Mouse (Mus musculus): ENCODE data around the gene Hspe1. TPM values are rescaled to one million over a fixed set of nuclear protein-coding genes. Genes with fewer than 3 reads are reported as not detected.
"Not testable (repeated sequence)": the region's sequence is repeated elsewhere in the genome, so short reads cannot be mapped to it uniquely, and the experiment has no call there.

The Hspe1 gene
- polyA plus RNA-seq, 1 experiment from 2014 or later = 326 TPM

- DNase-seq (ENCODE audit: low read depth, low spot score) = no peak
- ChIA-PET POLR2A (no interaction called here), CTCF (interaction anchor here (0.9 kb wide), 1 partner anchor 9 kb away, joined by 3 read pairs; no protein-coding TSS in a partner anchor)
- in situ Hi-C loops (cut with MboI; ENCODE audit: low pct_unique_long_range_greater_than_20kb) = no loop called here
- no peaks in the 10 kb centered on the region for H3K27me3 ChIP-seq
- ATAC-seq = no peak
- TF ChIP-seq CTCF (IDR thresholded peaks at IDR 0.05) = no peak
Observed at GRCm38 (mm10) chr1:55107644-55108043, 19.7 kb downstream of the Hspe1 start.

- no peak for TF ChIP-seq CTCF (IDR thresholded peaks at IDR 0.05)
- in situ Hi-C loops (cut with MboI; ENCODE audit: low pct_unique_long_range_greater_than_20kb) = no loop called here
Observed at GRCm38 (mm10) chr1:55108473-55108872, 20.5 kb downstream of the Hspe1 start.

GRCm38 (mm10) chr1:55109066-55109766 lies 21.3 kb downstream of the Hspe1 start:
- in situ Hi-C loops (cut with MboI; ENCODE audit: low pct_unique_long_range_greater_than_20kb) = no loop called here
- DNase-seq (ENCODE audit: low read depth, low spot score) = no peak
- ATAC-seq = no peak
- CTCF ChIA-PET = no interaction called here
- no peaks in the 10 kb centered on the region for H3K27me3 ChIP-seq
- TF ChIP-seq CTCF (IDR thresholded peaks at IDR 0.05) = no peak
- POLR2A ChIA-PET = no interaction called here

More at GRCm38 (mm10) chr1:55108473-55108872, 20.5 kb downstream of the Hspe1 start:
- ATAC-seq = no peak
- CTCF ChIA-PET = interaction anchor here (0.9 kb wide), 1 partner anchor 9 kb away, joined by 3 read pairs; no protein-coding TSS in a partner anchor
- H3K27me3 ChIP-seq = no peaks in the 10 kb centered on the region
- POLR2A ChIA-PET = no interaction called here
- DNase-seq (ENCODE audit: low read depth, low spot score) = no peak

- ChIA-PET POLR2A (no interaction called here), CTCF (no interaction called here)
- no peak for DNase-seq (ENCODE audit: low read depth, low spot score)
Observed at GRCm38 (mm10) chr1:55123046-55123445, 35.1 kb downstream of the Hspe1 start.

GRCm38 (mm10) chr1:55123561-55123960 lies 35.6 kb downstream of the Hspe1 start:
- TF ChIP-seq CTCF (IDR thresholded peaks at IDR 0.05) = no peak
- DNase-seq (ENCODE audit: low read depth, low spot score) (no peak), ATAC-seq (no peak)
- no peaks in the 10 kb centered on the region for H3K27me3 ChIP-seq
- in situ Hi-C loops (cut with MboI; ENCODE audit: low pct_unique_long_range_greater_than_20kb) = no loop called here
- ChIA-PET CTCF (no interaction called here), POLR2A (no interaction called here)

More at GRCm38 (mm10) chr1:55123046-55123445, 35.1 kb downstream of the Hspe1 start:
- in situ Hi-C loops (cut with MboI; ENCODE audit: low pct_unique_long_range_greater_than_20kb) = no loop called here
- TF ChIP-seq CTCF (IDR thresholded peaks at IDR 0.05) = no peak
- no peaks in the 10 kb centered on the region for H3K27me3 ChIP-seq
- no peak for ATAC-seq

GRCm38 (mm10) chr1:55124136-55124535 lies 36.2 kb downstream of the Hspe1 start:
- POLR2A ChIA-PET; H3K27me3 ChIP-seq; DNase-seq (ENCODE audit: low read depth, low spot score); in situ Hi-C loops (cut with MboI; ENCODE audit: low pct_unique_long_range_greater_than_20kb); CTCF ChIA-PET; ATAC-seq: not testable (repeated sequence)

GRCm38 (mm10) chr1:55129716-55130115 lies 41.8 kb downstream of the Hspe1 start:
- DNase-seq (ENCODE audit: low read depth, low spot score) (no peak), ATAC-seq (no peak)
- no peak for TF ChIP-seq CTCF (IDR thresholded peaks at IDR 0.05)
- POLR2A ChIA-PET = no interaction called here
- CTCF ChIA-PET = no interaction called here
- in situ Hi-C loops (cut with MboI; ENCODE audit: low pct_unique_long_range_greater_than_20kb) = no loop called here
- H3K27me3 ChIP-seq = no peaks in the 10 kb centered on the region

GRCm38 (mm10) chr1:55130190-55130916 lies 42.4 kb downstream of the Hspe1 start:
- ATAC-seq (no peak), DNase-seq (ENCODE audit: low read depth, low spot score) (peak; percentile 7)
- ChIA-PET CTCF (no interaction called here), POLR2A (interaction anchor here (1.2 to 1.3 kb wide), 2 partner anchors 42 to 45 kb away, joined by 3 to 4 read pairs; partner anchors contain the start of genes Hspd1 and Hspe1)
- TF ChIP-seq CTCF (IDR thresholded peaks at IDR 0.05) = no peak
- in situ Hi-C loops (cut with MboI; ENCODE audit: low pct_unique_long_range_greater_than_20kb) = no loop called here
- H3K27me3 ChIP-seq = no peaks in the 10 kb centered on the region

GRCm38 (mm10) chr1:55130943-55131401 lies 43.0 kb downstream of the Hspe1 start, which contains the start of gene Mob4:
Gene Mob4, plus strand, starts transcription at chr1:55131231.
- ChIA-PET POLR2A (interaction anchor here (1.2 to 1.3 kb wide), 2 partner anchors 43 to 45 kb away, joined by 3 to 4 read pairs; partner anchors contain the start of genes Hspd1 and Hspe1), CTCF (no interaction called here)
- TF ChIP-seq CTCF (IDR thresholded peaks at IDR 0.05) = no peak
- DNase-seq (ENCODE audit: low read depth, low spot score) (peak; percentile 46), ATAC-seq (peak; percentile 89)
- no peaks in the 10 kb centered on the region for H3K27me3 ChIP-seq
- in situ Hi-C loops (cut with MboI; ENCODE audit: low pct_unique_long_range_greater_than_20kb) = no loop called here

- ChIA-PET CTCF (interaction anchor here (1.2 kb wide), 1 partner anchor 108 kb away, joined by 3 read pairs; no protein-coding TSS in a partner anchor), POLR2A (interaction anchor here (0.6 to 1.3 kb wide), 2 partner anchors 17 to 44 kb away, joined by 3 read pairs; partner anchors contain the start of genes Hspd1 and Hspe1)
- DNase-seq (ENCODE audit: low read depth, low spot score) (peak; percentile 7), ATAC-seq (peak; percentile 64)
- in situ Hi-C loops (cut with MboI; ENCODE audit: low pct_unique_long_range_greater_than_20kb) = no loop called here
- H3K27me3 ChIP-seq = no peaks in the 10 kb centered on the region
- no peak for TF ChIP-seq CTCF (IDR thresholded peaks at IDR 0.05)
Observed at GRCm38 (mm10) chr1:55131424-55132014, 43.6 kb downstream of the Hspe1 start.
